Mouse (Mus musculus): Measurements from ENCODE around the gene Exd2.

DNA sequence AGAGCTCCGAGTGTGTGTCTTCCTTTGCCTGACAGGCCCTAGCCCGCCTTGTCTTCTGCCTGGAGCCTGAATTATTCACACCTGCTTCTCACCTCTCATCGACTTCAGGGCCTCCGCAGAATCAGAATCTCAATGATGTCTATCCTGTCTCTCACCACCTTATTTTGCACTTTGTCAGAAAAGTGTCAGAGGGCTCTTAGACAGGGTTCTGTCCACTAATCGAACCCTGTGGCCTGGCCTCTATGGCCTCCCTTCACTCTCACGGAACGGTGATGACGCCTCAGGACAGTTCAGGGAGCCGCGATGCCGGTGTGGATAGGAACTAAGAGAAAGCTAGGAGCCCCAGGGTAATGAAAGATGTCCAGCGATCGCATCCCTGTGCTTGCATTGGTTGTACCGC, 55.1 kb downstream of the Exd2 start, which contains the start of gene Galnt16:
- no peak for TF ChIP-seq POLR2A (IDR thresholded peaks at IDR 0.05; ENCODE audit: insufficient read depth, low read depth, low read length)
- TF ChIP-seq CTCF (IDR thresholded peaks at IDR 0.05) = no peak
